Mouse (Mus musculus) erythroid progenitor cell, adult 5-6 weeks (primary cell): Measurements from ENCODE around the gene Arhgef5. TPM values are rescaled to one million over a fixed set of nuclear protein-coding genes. Genes with fewer than 3 reads are reported as not detected.

ENCODE experiments used
- ATAC-seq: replicated peaks from 2 replicates; pipeline ENCODE4 v1.8.0; 2016; ENCODE audit warnings: moderate number of reproducible peaks, mild to moderate bottlenecking, moderate TSS enrichment, inconsistent platforms; ENCODE audit not compliant: poor library complexity, low FRiP score, severe bottlenecking
- total RNA-seq, 2 experiments: library from RNA; stranded (forward) in 1 of 2; stranded (reverse) in 1 of 2; fragments of 150-400 nt in 1 of 2; fragments of 186-747, 209-891 nt in 1 of 2; gene quantifications; 2 replicates each; pipeline versions ENCODE4 v1.2.3 to v1.2.4; 2015 to 2017; ENCODE audit warnings: low replicate concordance in 2 of 2

Gene Arhgef5
- total RNA-seq, 2 experiments from 2014 or later = 1.1 TPM; not detected in 1

- ATAC-seq = no peak
Measured at GRCm38 (mm10) chr6:43312546-43312945, 47.2 kb downstream of the Arhgef5 start.

- ATAC-seq = no peak
Measured at GRCm38 (mm10) chr6:43312961-43313656, 47.7 kb downstream of the Arhgef5 start.

GRCm38 (mm10) chr6:43333479-43333878 lies 68.1 kb downstream of the Arhgef5 start:
- no peak for ATAC-seq

- no peak for ATAC-seq
Measured at GRCm38 (mm10) chr6:43335619-43336234, 70.3 kb downstream of the Arhgef5 start.

GRCm38 (mm10) chr6:43337491-43337961 lies 72.1 kb downstream of the Arhgef5 start:
- ATAC-seq = no peak

- no peak for ATAC-seq
Measured at GRCm38 (mm10) chr6:43338804-43339203, 73.4 kb downstream of the Arhgef5 start.

Other genes with a start within 250 kb of the Arhgef5 start
- not detected in 2 replicates for gene Olfr441, start 159.2 kb upstream of the Arhgef5 start, total RNA-seq (2015; ENCODE audit: low replicate concordance)
- gene Olfr441, start 159.2 kb upstream of the Arhgef5 start, total RNA-seq (2017; ENCODE audit: low replicate concordance) = not detected in 2 replicates
- not detected in 2 replicates for gene Olfr237-ps1, start 119.0 kb upstream of the Arhgef5 start, total RNA-seq (2015; ENCODE audit: low replicate concordance)
- gene Olfr237-ps1, start 119.0 kb upstream of the Arhgef5 start, total RNA-seq (2017; ENCODE audit: low replicate concordance) = not detected in 2 replicates
- not detected in 2 replicates for gene Olfr437, start 102.3 kb upstream of the Arhgef5 start, total RNA-seq (2015; ENCODE audit: low replicate concordance)
- not detected in 2 replicates for gene Olfr437, start 102.3 kb upstream of the Arhgef5 start, total RNA-seq (2017; ENCODE audit: low replicate concordance)
- not detected in 2 replicates for gene Olfr13, start 93.4 kb upstream of the Arhgef5 start, total RNA-seq (2015; ENCODE audit: low replicate concordance)
- not detected in 2 replicates for gene Olfr13, start 93.4 kb upstream of the Arhgef5 start, total RNA-seq (2017; ENCODE audit: low replicate concordance)
- gene Olfr435, start 68.4 kb upstream of the Arhgef5 start, total RNA-seq (2015; ENCODE audit: low replicate concordance) = not detected in 2 replicates
- not detected in 2 replicates for gene Olfr435, start 68.4 kb upstream of the Arhgef5 start, total RNA-seq (2017; ENCODE audit: low replicate concordance)
- gene Olfr434, start 52.6 kb upstream of the Arhgef5 start, total RNA-seq (2015; ENCODE audit: low replicate concordance) = not detected in 2 replicates
- gene Olfr434, start 52.6 kb upstream of the Arhgef5 start, total RNA-seq (2017; ENCODE audit: low replicate concordance) = not detected in 2 replicates
- gene Olfr47, start 34.1 kb upstream of the Arhgef5 start, total RNA-seq (2015; ENCODE audit: low replicate concordance) = not detected in 2 replicates
- gene Olfr47, start 34.1 kb upstream of the Arhgef5 start, total RNA-seq (2017; ENCODE audit: low replicate concordance) = not detected in 2 replicates
- not detected in 2 replicates for gene Nobox, start 44.0 kb downstream of the Arhgef5 start, total RNA-seq (2015; ENCODE audit: low replicate concordance)
- gene Nobox, start 44.0 kb downstream of the Arhgef5 start, total RNA-seq (2017; ENCODE audit: low replicate concordance) = not detected in 2 replicates